Mouse (Mus musculus) thymus, adult 2 months (tissue): ENCODE data around the gene Dlst.

Source experiments
- CTCF ChIP-seq: fragments of 200-500 bp; IDR thresholded peaks from 2 replicates; pipeline ENCODE4 v1.5.1; 2012; ENCODE audit warnings: mild to moderate bottlenecking, control low read depth, low read length, moderate library complexity, borderline replicate concordance; ENCODE audit not compliant: control insufficient read depth, poor library complexity, insufficient read depth; ENCODE audit errors: extremely low read depth
- POLR2A ChIP-seq: fragments of 200-500 bp; IDR thresholded peaks from 2 replicates; pipeline ENCODE4 v1.6.1; 2012; ENCODE audit warnings: mild to moderate bottlenecking, low read length, control low read depth, moderate library complexity; ENCODE audit not compliant: control insufficient read depth, poor library complexity, insufficient read depth; ENCODE audit errors: extremely low read depth

DNA sequence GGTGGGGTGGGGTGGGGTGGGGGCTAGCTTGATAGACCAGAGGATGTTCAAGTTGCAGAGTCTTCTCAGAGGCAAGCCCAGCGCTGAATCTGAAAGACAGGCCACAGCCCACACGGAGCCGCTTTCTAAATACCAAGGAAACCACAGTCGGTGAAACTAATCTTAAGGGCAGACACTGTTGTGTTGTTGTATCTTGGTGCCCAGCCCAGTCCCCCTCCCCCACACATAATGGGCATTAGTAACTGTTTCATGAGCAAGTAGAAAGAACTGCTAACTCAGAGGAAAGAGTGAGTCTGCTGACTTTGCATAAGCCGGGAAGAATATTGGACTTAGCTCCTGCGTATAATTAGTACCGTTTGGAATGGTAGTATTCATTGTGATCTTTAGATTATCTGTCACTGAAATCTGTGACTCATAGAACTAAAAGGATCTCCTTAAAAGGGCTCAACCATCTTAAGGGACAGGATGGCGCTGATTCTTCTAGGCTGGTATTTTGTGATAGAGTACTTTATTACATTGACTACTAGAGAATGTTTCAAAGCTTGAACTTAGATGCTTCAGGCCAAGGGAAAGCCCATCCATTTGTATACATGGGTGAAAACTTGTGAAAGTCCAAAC, 16.5 kb downstream of the Dlst start:
- TF ChIP-seq CTCF (no peak), POLR2A (no peak)
